Mouse (Mus musculus) splenic B cell, adult 2 months (primary cell): ENCODE results near the gene Slc44a1.

Experiments
- DNase-seq: peaks from one replicate; pipeline ENCODE4 v3.0.0-alpha.2; 2011; ENCODE audit warnings: low read depth, low spot score
- H3K27me3 ChIP-seq: 2 replicates; pipeline ENCODE4 v1.6.1; 2012; ENCODE audit warnings: mild to moderate bottlenecking, low read length, moderate library complexity, mixed read lengths; ENCODE audit not compliant: control insufficient read depth, poor library complexity, insufficient read depth, severe bottlenecking
- H3K36me3 ChIP-seq: 2 replicates; pipeline ENCODE4 v1.6.1; 2012; ENCODE audit warnings: mild to moderate bottlenecking, low read length, moderate library complexity, mixed read lengths; ENCODE audit not compliant: control insufficient read depth, poor library complexity, insufficient read depth, severe bottlenecking

The Slc44a1 gene

GRCm38 (mm10) chr4:53447773-53448172, 7.6 kb downstream of the Slc44a1 start:
- H3K27me3 ChIP-seq: no peaks in the 10 kb centered on the region
- H3K36me3 ChIP-seq: no peaks in the 10 kb centered on the region
- no peak for DNase-seq

- no peaks in the 10 kb centered on the region for H3K36me3 ChIP-seq
- no peak for DNase-seq
- no peaks in the 10 kb centered on the region for H3K27me3 ChIP-seq
These were observed 10.5 kb downstream of the Slc44a1 start for GRCm38 (mm10) chr4:53450736-53451135.

- DNase-seq: peak; percentile 66
- no peaks in the 10 kb centered on the region for H3K36me3 ChIP-seq
- no peaks in the 10 kb centered on the region for H3K27me3 ChIP-seq
These were observed 11.7 kb downstream of the Slc44a1 start for GRCm38 (mm10) chr4:53451887-53452286.

- Histone ChIP-seq H3K36me3 (no peaks in the 10 kb centered on the region), H3K27me3 (no peaks in the 10 kb centered on the region)
- DNase-seq: no peak
These were observed 12.2 kb downstream of the Slc44a1 start for GRCm38 (mm10) chr4:53452457-53452856.

- H3K36me3 ChIP-seq: no peaks in the 10 kb centered on the region
- H3K27me3 ChIP-seq: no peaks in the 10 kb centered on the region
- no peak for DNase-seq
These were observed 13.0 kb downstream of the Slc44a1 start for GRCm38 (mm10) chr4:53452976-53453889.

GRCm38 (mm10) chr4:53455885-53456284, 15.7 kb downstream of the Slc44a1 start:
- H3K36me3 ChIP-seq: no peaks in the 10 kb centered on the region
- H3K27me3 ChIP-seq: no peaks in the 10 kb centered on the region

GRCm38 (mm10) chr4:53456570-53456969, 16.4 kb downstream of the Slc44a1 start:
- no peak for DNase-seq
- no peaks in the 10 kb centered on the region for H3K27me3 ChIP-seq
- H3K36me3 ChIP-seq: no peaks in the 10 kb centered on the region

More at GRCm38 (mm10) chr4:53455885-53456284, 15.7 kb downstream of the Slc44a1 start:
- no peak for DNase-seq

GRCm38 (mm10) chr4:53458503-53458902, 18.3 kb downstream of the Slc44a1 start:
- H3K27me3 ChIP-seq: no peaks in the 10 kb centered on the region
- no peak for DNase-seq
- no peaks in the 10 kb centered on the region for H3K36me3 ChIP-seq

- no peak for DNase-seq
These were observed 19.5 kb downstream of the Slc44a1 start for GRCm38 (mm10) chr4:53459697-53460096.

GRCm38 (mm10) chr4:53461026-53461425, 20.8 kb downstream of the Slc44a1 start:
- Histone ChIP-seq H3K27me3 (no peaks in the 10 kb centered on the region), H3K36me3 (no peaks in the 10 kb centered on the region)
- DNase-seq: no peak

More at GRCm38 (mm10) chr4:53459697-53460096, 19.5 kb downstream of the Slc44a1 start:
- Histone ChIP-seq H3K27me3 (no peaks in the 10 kb centered on the region), H3K36me3 (no peaks in the 10 kb centered on the region)

- H3K36me3 ChIP-seq: no peaks in the 10 kb centered on the region
- H3K27me3 ChIP-seq: no peaks in the 10 kb centered on the region
- DNase-seq: no peak
These were observed 21.9 kb downstream of the Slc44a1 start for GRCm38 (mm10) chr4:53462069-53462468.

GRCm38 (mm10) chr4:53462505-53463251, 22.5 kb downstream of the Slc44a1 start:
- no peaks in the 10 kb centered on the region for H3K27me3 ChIP-seq
- H3K36me3 ChIP-seq: no peaks in the 10 kb centered on the region
- DNase-seq: no peak

GRCm38 (mm10) chr4:53465887-53466286, 25.7 kb downstream of the Slc44a1 start:
- H3K27me3 ChIP-seq: no peaks in the 10 kb centered on the region
- no peak for DNase-seq
- no peaks in the 10 kb centered on the region for H3K36me3 ChIP-seq

- no peaks in the 10 kb centered on the region for H3K27me3 ChIP-seq
- peak; percentile 40 for DNase-seq
- no peaks in the 10 kb centered on the region for H3K36me3 ChIP-seq
These were observed 28.8 kb downstream of the Slc44a1 start for GRCm38 (mm10) chr4:53469007-53469406.

- DNase-seq: no peak
- no peaks in the 10 kb centered on the region for H3K36me3 ChIP-seq
- no peaks in the 10 kb centered on the region for H3K27me3 ChIP-seq
These were observed 33.9 kb downstream of the Slc44a1 start for GRCm38 (mm10) chr4:53474109-53474508.
